Mouse (Mus musculus): Measurements from ENCODE around the gene Snapc3.

Gene Snapc3

DNA sequence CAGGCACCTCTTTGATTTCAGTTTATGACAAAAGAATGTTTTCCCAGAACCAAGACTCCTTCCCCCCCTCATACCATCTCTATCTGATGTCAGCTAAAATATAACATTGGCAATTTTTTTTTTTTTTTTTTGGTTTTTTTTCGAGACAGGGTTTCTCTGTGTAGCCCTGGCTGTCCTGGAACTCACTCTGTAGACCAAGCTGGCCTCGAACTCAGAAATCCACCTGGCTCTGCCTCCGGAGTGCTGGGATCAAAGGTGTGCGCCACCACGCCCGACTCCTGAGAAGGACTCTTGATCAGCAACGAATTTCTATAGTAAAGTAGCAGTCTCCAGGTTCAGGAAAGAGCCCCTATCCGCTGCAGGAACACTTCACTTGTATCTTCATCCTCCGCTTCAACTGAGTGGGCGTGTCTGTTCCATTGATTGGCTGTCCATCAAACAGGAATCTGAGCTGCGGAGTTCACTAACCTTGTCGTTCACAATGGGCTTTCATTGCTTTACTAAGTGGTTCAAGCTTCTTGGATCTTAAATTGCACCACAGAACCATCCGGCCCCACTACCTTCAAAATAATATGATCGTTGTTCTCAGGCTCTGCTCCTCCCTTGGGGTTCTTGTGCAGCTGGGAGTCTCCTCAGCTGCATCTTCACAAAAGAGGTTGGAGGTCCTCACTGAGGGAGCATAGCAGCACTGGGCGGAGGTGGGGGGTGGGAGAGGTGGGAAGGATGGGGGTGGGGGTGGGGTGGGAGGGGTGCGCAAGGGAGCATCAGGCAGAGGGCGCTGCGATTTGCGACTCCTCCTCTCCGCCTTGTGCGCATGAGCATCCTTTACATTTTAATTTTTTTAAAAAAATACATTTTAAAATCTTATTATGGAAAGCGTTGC, 82.9 kb downstream of the Snapc3 start:
- in situ Hi-C loops (cut with MboI, MseI) = no loop called here

DNA sequence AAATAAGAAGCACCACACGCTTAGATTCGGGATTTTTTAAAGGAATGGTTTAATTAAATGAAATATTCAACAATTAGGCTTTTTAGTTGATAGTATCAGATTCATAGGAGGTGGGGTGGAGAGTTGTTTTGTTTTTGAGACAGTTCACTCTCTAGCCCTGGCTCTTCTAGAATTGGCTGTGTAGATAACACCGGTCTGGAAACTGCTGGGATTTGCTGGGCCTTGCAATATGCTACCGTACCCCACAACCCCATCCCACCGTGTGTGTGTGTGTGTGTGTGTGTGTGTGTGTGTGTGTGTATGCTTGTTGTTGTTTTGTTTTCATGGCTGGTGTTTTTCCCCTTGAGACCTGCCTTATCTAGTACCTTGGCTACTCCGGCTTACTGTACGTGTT, 83.5 kb downstream of the Snapc3 start:
- in situ Hi-C loops (cut with MboI, MseI) = no loop called here

GRCm38 (mm10) chr4:83509600-83509999, 92.1 kb downstream of the Snapc3 start:
- in situ Hi-C loops (cut with MboI, MseI) = no loop called here

DNA sequence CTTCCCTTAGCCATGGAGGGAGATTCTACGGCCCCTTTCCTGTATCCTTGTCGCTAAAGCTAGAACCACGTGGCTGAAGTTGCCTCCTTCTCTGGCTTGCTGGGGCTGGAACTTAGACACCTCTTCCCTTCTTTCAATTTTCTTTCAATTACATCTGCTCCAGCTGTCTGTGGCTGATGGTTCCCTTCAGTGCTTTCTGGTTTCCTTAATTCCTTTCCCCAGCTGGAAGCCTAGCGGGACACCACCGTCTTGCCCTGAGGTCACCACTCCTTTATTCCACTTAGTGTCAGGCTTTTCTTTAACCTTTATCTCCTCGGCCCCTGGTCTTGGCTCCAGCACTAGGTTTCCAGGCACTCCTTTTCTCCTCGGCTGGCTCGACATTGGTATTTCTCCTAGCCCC, 93.6 kb downstream of the Snapc3 start:
- in situ Hi-C loops (cut with MboI, MseI) = no loop called here

DNA sequence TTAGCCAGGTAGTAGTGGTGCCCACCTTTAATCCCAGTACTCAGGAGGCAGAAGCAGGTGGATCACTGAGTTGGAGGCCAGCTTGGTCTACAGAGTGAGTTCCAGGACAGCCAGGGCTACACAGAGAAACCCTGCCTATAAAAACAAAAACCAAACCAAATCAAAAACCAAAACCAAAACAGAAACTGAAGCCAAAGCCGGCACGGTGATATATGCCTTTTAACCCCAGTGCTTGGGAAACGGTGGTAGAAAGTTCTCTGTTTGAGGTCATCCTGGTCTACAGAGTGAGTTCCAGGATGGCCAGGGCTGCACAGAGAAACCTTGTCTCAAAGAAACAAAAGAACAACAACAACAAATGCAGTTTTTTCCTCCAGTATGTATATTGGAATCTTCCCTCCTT, 94.7 kb downstream of the Snapc3 start:
- in situ Hi-C loops (cut with MboI, MseI) = no loop called here

DNA sequence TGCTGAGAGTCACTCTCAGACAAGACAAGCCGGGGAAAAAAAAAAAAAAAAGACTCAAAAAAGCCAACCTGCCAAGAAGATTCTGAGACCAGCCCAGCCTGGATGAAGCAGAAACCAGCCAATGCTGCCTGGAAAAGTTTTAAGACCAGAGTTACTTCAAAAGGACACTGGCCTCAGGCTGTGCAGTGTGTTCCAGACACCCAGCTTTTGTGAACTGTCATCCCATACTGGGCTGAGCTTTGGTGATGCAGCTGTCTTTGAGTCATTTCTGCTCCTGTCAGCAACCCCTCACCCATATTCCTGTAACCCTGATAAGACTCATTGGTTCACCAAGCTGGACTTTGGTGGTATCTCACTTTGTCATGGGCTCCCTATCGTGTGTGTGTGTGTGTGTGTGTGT, 95.1 kb downstream of the Snapc3 start:
- in situ Hi-C loops (cut with MboI, MseI) = no loop called here

GRCm38 (mm10) chr4:83514183-83514582, 96.7 kb downstream of the Snapc3 start:
- in situ Hi-C loops (cut with MboI, MseI) = no loop called here

- in situ Hi-C loops (cut with MboI, MseI) = loop anchor here (5.0 kb wide), 1 partner anchor 33 kb away; no protein-coding TSS in a partner anchor
These were observed 97.6 kb downstream of the Snapc3 start for GRCm38 (mm10) chr4:83514976-83515669.

- in situ Hi-C loops (cut with MboI, MseI) = loop anchor here (5.0 kb wide), 1 partner anchor 34 kb away; no protein-coding TSS in a partner anchor
These were observed 98.6 kb downstream of the Snapc3 start for GRCm38 (mm10) chr4:83516144-83516543.

Measured in regulatory T cell (primary cell).